Mouse (Mus musculus) thymus, postnatal 10 days (tissue): ENCODE results near the gene Nap1l1.
A peak's percentile ranks its signal among the peaks of the same experiment; 100 is the strongest.
"Not testable (repeated sequence)": the region's sequence is repeated elsewhere in the genome, so short reads cannot be mapped to it uniquely, and the experiment has no call there.

ENCODE experiments used
- DNase-seq, 2 experiments: peaks; one replicate each; pipeline ENCODE4 v3.0.0; 2021; ENCODE audit warnings: low spot score in 2 of 2

Nap1l1 gene

GRCm38 (mm10) chr10:111479599-111479998, 6.6 kb downstream of the Nap1l1 start:
- DNase-seq = no peak

DNA sequence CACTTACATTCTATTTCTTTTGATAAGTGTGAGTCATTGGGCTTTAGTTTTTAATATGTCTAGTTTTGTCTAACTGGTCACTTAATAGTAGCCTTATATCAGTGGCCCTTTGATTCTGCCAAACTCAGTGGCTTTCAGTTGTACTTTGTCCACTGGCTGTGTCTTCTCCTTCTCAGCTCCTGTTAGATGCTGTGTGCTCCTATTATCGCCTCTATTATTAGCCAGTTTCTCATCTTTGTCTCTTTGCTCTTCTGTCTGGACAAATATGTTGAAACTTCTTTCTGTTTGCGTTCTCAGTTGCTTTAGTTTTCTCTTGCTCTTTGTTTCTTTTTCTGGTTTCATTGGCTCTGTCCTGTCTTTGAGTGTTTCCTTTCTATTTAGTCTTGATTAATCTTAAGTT, 9.6 kb downstream of the Nap1l1 start:
- no peak for DNase-seq

- DNase-seq = no peak
Observed at GRCm38 (mm10) chr10:111484079-111484478, 11.1 kb downstream of the Nap1l1 start.

GRCm38 (mm10) chr10:111488793-111489192, 15.8 kb downstream of the Nap1l1 start:
- DNase-seq = no peak

DNA sequence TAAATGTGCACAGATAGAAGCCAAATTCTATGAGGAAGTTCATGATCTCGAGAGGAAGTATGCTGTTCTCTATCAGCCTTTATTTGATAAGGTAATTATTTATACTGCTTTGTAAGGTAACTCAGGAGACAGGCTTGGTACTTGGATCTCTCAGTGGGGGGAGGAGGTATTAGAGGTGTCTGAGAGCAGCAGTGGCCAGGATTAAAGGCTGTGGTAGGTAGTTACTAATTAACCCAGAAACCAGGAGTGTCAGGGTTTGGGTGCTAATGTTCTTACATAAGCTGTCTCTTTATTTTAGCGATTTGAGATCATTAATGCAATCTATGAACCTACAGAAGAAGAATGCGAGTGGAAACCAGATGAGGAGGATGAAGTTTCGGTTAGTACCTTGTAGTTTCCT, 17.1 kb downstream of the Nap1l1 start:
- not testable (repeated sequence) for DNase-seq

DNA sequence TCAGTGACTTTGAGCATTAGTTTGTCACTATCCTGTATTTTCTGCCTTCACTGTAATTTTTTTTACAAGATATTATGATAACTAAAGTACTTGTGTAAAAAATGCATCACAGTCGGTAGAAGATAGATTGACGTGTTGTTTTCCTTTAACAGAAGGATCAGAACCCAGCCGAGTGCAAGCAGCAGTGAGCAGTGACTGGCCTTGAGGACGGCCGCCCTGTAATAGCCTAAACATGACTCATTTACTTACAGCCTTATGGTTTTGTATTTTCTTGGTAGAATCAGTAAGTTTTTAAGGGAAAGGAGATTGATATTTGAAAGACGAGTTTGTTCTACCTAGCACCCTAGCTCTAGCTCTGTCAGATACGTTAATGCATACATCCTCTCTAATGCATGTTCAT, 22.9 kb downstream of the Nap1l1 start:
- DNase-seq = no peak

GRCm38 (mm10) chr10:111499892-111500291, 26.9 kb downstream of the Nap1l1 start:
- DNase-seq = no peak

DNA sequence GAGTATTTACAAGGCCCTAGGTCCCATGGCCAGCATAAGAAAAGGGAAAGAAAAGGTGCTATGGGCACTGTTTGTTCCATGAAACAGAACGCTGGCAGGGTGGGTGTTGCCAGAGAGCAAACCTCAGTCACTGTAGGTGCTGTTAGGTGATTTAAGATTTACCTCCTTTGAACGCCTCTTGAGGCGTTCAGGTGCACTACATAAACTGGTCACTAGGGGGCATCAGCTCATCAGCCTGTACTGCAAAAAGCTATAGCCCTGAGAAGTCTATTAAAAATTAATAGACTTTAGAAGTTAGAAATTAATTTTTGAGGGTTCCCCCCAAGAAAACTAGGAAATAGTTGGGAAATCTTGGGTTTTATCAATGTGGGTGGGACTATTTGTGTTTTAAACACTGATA, 30.0 kb downstream of the Nap1l1 start:
- peak; percentile 65 to 85 for DNase-seq

GRCm38 (mm10) chr10:111503716-111504115, 30.7 kb downstream of the Nap1l1 start:
- no peak for DNase-seq

- no peak for DNase-seq
Observed at GRCm38 (mm10) chr10:111504606-111505005, 31.6 kb downstream of the Nap1l1 start.

DNA sequence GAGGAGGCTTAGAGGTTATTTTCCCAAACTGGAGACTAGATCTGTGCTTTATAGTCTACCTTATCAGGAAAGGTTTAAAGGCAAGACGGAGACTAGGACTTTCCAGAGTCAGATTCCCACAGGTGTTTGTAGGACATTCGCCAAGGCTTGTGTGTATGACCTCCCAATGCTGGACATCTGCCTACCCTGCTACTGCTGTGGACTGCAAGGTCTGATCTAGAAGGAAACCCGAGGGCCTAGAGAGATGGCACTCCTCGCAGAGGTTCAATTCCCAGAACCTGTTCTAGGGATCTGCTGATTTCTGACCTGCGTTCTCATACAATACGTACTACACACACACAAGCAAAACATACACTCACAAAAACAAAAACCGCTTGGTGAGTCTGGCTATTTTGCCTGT, 32.4 kb downstream of the Nap1l1 start:
- no peak for DNase-seq

DNA sequence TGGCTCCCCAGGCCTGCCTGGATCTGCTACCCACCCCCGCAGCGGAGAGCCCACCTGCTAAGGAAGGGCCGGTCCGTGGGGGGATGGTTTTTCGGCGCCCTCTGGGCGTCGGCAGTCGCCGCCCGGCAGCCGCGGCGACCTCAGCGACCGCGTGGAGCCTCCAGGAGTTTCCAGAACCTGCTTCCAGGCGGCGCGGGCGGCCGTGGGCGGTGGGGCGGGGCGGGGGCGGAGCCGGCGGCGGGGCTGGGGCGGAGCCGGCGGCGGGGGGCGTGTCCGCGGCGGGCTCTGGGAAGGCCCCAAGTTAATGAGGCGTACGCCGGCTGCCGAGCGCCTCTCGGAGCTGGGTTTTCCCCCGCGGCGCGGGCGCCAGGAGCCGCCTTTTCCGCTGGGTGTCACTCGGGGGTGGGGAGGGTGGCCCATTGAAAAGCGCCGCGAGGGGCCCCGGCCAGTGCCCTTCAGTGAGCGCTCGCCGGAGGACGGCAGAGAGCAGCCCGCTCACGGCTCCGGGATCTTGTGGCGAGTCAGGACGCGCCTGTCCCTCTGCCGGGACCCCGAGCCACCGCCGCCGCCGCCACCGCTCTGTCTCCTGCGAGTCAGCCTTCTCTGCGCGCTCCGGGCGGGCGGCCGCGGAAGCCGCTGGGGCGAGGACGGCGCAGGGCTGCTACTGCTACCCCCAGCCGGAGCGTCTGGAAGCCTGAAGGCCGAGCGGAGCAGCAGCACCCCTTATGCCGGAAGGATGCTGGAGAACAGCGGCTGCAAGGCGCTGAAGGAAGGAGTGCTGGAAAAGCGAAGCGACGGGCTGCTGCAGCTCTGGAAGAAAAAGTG, 33.3 kb downstream of the Nap1l1 start, which contains the start of gene Phlda1:
Gene Phlda1, plus strand, starts transcription at position 186 of the 825 bp plus-strand sequence.
- DNase-seq = peak; percentile 93 to 94

DNA sequence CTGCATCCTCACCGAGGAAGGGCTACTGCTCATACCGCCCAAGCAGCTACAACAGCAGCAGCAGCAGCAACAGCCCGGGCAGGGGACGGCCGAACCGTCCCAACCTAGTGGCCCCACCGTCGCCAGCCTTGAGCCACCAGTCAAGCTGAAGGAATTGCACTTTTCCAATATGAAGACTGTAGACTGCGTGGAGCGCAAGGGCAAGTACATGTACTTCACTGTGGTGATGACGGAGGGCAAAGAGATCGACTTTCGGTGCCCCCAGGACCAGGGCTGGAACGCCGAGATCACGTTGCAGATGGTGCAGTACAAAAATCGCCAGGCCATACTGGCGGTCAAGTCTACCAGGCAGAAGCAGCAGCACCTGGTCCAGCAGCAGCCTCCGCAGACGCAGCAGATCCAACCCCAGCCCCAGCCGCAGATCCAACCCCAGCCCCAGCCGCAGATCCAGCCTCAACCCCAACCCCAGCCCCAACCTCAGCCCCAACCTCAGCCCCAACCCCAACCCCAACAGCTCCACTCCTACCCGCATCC, 34.0 kb downstream of the Nap1l1 start:
- DNase-seq = no peak

DNA sequence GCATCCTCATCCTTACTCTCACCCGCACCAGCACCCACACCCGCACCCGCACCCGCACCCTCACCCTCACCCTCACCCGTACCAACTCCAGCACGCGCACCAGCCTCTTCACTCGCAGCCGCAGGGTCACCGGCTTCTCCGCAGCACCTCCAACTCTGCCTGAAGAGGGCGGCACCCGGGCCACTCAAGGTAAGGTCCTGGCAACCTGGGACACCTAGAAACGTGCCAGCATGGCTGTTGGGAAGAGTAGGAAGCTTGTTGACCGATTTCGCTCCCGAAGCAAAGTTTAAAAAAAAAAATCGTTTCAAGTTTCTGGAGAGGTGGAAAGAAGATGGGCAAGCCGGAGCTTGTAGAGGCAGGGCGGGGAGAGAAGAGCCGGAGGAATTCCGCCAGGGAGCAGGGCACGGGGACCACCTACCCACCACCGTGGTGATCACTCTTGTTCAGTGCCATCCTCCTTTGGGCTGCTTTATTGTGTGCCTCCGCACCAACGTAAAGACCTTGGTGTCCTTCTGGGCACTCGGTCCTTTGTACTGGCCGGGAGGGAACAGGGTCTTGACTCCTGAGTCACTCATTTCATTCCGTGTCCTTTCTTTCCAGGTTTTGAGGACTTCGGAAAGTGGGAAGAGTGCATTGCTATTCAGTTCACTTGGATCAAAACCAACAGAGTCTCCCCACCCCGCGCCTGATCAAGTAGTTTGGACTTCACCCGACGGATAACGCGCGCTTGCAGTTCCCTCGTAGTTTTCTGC, 34.6 kb downstream of the Nap1l1 start:
- DNase-seq = peak; percentile 78 to 83

DNA sequence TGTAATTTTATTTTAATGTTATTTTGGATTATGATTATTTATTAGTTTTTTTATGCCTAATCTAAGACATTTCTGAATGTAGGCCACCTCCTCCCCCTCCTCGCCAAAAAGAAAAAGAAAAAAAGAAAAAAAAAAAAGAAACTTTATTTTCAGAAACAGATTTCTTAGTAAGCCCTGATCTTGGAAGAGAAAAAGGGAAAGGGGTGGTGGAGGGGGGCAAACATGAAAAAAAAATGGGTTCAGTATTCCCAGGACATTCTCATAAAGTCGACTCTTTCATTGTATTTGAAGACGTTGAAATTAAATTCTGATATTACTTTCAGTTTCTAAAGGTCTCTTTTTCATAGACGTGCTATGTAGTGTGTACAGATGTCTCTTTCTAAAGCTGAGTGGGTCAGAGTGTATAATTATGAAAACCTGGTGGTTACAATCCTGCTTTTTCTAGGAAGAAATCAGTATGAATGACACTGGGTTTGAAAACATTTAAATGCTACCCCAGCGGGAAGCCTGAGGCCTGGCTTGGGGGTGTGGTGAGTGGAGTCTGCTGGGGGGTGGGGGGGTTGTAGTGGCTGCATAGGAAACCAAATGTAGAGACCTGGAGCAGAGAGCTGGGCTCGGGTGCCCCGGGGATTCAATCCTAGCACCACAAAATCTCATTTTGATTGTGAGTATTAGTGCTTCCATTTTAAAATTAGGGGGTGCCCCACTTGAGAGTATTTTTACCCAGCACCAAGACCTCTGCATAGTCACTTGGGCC, 35.5 kb downstream of the Nap1l1 start:
- no peak for DNase-seq

GRCm38 (mm10) chr10:111509103-111509784, 36.2 kb downstream of the Nap1l1 start:
- no peak for DNase-seq

DNA sequence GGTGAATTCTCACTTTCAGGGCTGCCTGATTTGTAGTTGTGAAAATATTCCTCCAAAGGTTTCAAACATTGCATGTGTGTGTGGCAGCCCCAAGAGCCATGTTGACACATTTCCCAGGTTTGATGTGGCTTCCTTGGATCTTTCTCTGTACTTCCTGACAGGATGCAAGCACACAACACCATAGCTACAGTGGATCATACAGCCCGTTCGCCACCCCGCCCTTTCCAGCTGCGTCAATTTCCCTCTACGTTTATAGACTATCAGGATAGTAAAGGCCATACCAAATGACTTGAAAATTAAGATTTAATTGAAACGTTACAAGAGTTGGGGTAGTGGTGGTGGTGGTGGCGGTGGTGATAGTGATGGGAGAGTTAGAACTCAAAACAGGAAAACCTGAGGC, 37.0 kb downstream of the Nap1l1 start:
- DNase-seq = no peak

DNA sequence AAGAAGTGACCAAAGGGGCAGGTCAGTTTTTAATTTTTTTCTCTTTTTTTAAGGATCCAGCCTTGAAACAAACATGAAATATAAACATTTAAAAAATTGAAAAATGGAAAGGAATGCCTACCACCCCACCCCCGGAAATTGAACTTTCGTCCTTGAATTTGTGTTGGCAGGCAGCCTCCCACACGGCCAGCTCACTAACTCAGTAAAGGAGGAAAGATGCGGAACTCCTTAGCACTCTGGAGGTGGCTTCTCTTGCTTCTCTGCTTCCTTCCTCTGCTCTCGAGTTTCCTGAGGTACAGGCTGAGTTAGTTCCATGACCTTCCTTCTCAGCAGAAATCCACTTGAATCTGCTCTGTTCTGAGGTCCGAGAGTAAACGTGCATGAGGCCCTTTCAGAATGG, 37.8 kb downstream of the Nap1l1 start:
- no peak for DNase-seq

GRCm38 (mm10) chr10:111512036-111512568, 39.1 kb downstream of the Nap1l1 start:
- no peak for DNase-seq

DNA sequence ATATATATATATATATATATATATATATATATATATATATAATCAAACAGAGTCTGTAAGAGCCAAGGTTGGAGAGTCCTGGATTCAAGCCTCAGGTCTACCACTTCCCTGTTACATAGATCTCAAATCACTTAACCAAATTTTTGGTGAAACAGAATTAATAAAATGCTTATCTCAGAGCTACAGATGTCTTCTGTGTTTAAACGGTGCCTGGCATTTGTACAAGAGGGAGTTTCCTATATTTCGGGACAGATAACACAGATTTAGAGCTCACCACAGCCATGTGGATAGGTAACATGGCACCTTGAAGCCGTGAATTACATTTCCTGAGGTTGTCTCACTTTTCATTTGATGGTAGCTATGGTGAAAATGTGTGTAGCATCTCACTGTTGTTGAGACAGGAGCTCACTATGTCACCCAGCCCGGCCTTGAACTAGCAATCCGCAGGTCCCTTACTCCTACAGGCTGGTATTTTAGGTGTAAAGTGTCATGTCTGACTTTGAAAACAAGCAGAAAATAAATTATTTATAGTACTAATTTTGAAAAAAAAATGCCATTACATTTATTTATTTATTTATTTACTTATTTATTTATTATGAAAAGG, 41.4 kb downstream of the Nap1l1 start:
- DNase-seq = no peak
